Comparison of ENCODE assay signal across 8 mouse cellular contexts in the genomic region with DNA sequence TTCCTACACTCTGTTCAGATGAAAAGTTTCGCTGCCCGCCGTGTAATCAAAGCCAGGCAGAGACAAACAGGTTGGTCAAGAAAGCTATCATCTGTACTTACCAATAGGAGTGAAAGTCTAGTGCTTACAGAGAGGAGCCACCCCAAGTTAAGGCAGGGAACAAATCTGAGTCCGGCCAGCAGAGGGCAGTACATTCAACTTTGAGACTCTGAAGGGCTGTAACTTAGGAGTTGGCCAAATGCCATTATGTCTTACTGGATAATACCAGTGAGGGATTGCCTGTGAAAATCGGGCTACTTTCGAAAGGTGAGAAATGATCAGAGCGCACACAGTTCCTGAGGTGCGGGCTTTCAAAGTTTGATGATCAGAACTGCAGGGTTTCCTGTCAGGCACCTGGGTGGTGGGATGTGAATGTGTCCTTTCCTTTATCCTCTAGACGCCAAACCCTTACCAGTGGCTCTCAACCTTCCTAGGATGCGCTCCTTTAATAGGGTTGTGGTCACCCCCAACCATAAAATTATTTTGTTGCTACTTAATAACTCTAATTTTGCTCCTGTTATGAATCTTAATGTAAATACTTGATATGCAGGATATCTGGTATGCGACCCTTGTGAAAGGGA. TPM values are rescaled to one million over a fixed set of nuclear protein-coding genes. Genes with fewer than 3 reads are reported as not detected.
DNase-seq lines count a peak whose midpoint lies in the region; ATAC-seq lines count a peak whose summit lies in the region.

No protein-coding gene starts in this region.

- no peak overlapping the region for H3K4me2 ChIP-seq in heart, embryonic 12.5 days
- H3K4me2 ChIP-seq in limb, embryonic 11.5 days (ENCODE audit: low read depth, severe bottlenecking) = no peak overlapping the region
- H3K4me2 ChIP-seq in midbrain, embryonic 15.5 days = no peak overlapping the region

- DNase-seq in heart, adult 11 months = peak; percentile 94
- peak; percentile 41 to 69 for DNase-seq in cerebellum, postnatal 4 days (ENCODE audit: low spot score in 2 of 2)
- peak; percentile 20 for DNase-seq in gastrocnemius, postnatal 25 days
- DNase-seq in kidney, adult 11 months = peak; percentile 52
- DNase-seq in limb, embryonic 11.5 days (ENCODE audit: low spot score) = peak; percentile 87
- peak; percentile 44 to 75 for DNase-seq in spleen, adult 18-20 months

- H3K9me3 ChIP-seq in heart, embryonic 12.5 days (replicated peaks) = 0 out of 2 replicates have a peak, but pooled peaks cover 3% of the 10 kb centered on the region
- H3K9me3 ChIP-seq in limb, embryonic 11.5 days (ENCODE audit: control insufficient read depth, low read length) = no peaks in the 10 kb centered on the region
- no peaks in the 10 kb centered on the region for H3K9me3 ChIP-seq in midbrain, embryonic 15.5 days

- no peak overlapping the region for H3K27ac ChIP-seq in heart, embryonic 12.5 days (ENCODE audit: poor library complexity, severe bottlenecking)
- H3K27ac ChIP-seq in limb, embryonic 11.5 days (replicated peaks; ENCODE audit: low read depth, low read length) = no peak overlapping the region
- H3K27ac ChIP-seq in midbrain, embryonic 15.5 days = no peak overlapping the region

- no peak overlapping the region for H3K9ac ChIP-seq in heart, embryonic 12.5 days
- H3K9ac ChIP-seq in limb, embryonic 11.5 days (ENCODE audit: low read length) = no peak overlapping the region
- no peak overlapping the region for H3K9ac ChIP-seq in midbrain, embryonic 15.5 days

- WGBS in heart, embryonic 12.5 days = 50% methylated on average over 11 of the region's 11 CpGs
- 56% methylated on average over 11 of the region's 11 CpGs for WGBS in limb, embryonic 11.5 days
- WGBS in midbrain, embryonic 15.5 days = 65% methylated on average over 11 of the region's 11 CpGs

- no peak overlapping the region for H3K4me3 ChIP-seq in heart, embryonic 12.5 days
- no peak overlapping the region for H3K4me3 ChIP-seq in limb, embryonic 11.5 days (ENCODE audit: low read depth, low read length)
- no peak overlapping the region for H3K4me3 ChIP-seq in midbrain, embryonic 15.5 days

- H3K27me3 ChIP-seq in heart, embryonic 12.5 days (replicated peaks) = peaks cover 18% of the 10 kb centered on the region
- no peaks in the 10 kb centered on the region for H3K27me3 ChIP-seq in limb, embryonic 11.5 days (ENCODE audit: control insufficient read depth, insufficient read depth, low read length)
- H3K27me3 ChIP-seq in midbrain, embryonic 15.5 days (replicated peaks) = no peaks in the 10 kb centered on the region

- ATAC-seq in heart, embryonic 12.5 days (ENCODE audit: insufficient number of reproducible peaks, low FRiP score) = no peak; the same call in 1 of the 2 replicates
- ATAC-seq in limb, embryonic 11.5 days (ENCODE audit: insufficient number of reproducible peaks, low FRiP score, low TSS enrichment, low read depth) = peak; percentile 17; the same call in 1 of the 2 replicates
- ATAC-seq in midbrain, embryonic 15.5 days (replicated peaks) = 0 out of 2 replicates have a peak, but pooled peaks have one; percentile 52

- no peaks in the 10 kb centered on the region for H3K36me3 ChIP-seq in heart, embryonic 12.5 days
- H3K36me3 ChIP-seq in limb, embryonic 11.5 days (ENCODE audit: control insufficient read depth, insufficient read depth, low read length) = no peaks in the 10 kb centered on the region
- no peaks in the 10 kb centered on the region for H3K36me3 ChIP-seq in midbrain, embryonic 15.5 days (replicated peaks)

- peaks cover 12% of the 10 kb centered on the region for H3K4me1 ChIP-seq in heart, embryonic 12.5 days (replicated peaks)
- 0 out of 2 replicates have a peak, but pooled peaks cover 5% of the 10 kb centered on the region for H3K4me1 ChIP-seq in limb, embryonic 11.5 days (ENCODE audit: control insufficient read depth, insufficient read depth, low read length)
- H3K4me1 ChIP-seq in midbrain, embryonic 15.5 days = no peaks in the 10 kb centered on the region

RNA-seq across cellular contexts. Expression of a gene that starts 15.8 kb away (rescaled TPM):
- polyA plus RNA-seq in heart, embryonic 12.5 days (2016; fragmentation: Nextera tagmentation; extraction: Ambion mirVana) = 29.9 and 31.0 TPM in 2 replicates
- 1 to 10 TPM; 7.0 to 7.3 TPM for total RNA-seq in gastrocnemius, postnatal 25 days (2021)
- polyA plus RNA-seq in limb, embryonic 11.5 days (2014; fragmentation: Nextera tagmentation; extraction: Ambion mirVana) = 35.8 and 37.8 TPM in 2 replicates
- polyA plus RNA-seq in midbrain, embryonic 15.5 days (2015; fragmentation: Nextera tagmentation; extraction: Ambion mirVana) = 24.7 and 25.4 TPM in 2 replicates

Comparison
In these comparisons a context has a peak if more than half of its experiments do, and no peak if none do; other contexts are left out.
1. DNase-seq: peak in every context shown above with its lines; median percentile 94 in heart, adult 11 months; 87 in limb, embryonic 11.5 days; 60 in spleen, adult 18-20 months; 55 in cerebellum, postnatal 4 days; 52 in kidney, adult 11 months; 20 in gastrocnemius, postnatal 25 days.